Mouse (Mus musculus) stomach, embryonic 15.5 days (tissue): ENCODE results near the gene Glra3. TPM values are rescaled to one million over a fixed set of nuclear protein-coding genes. Genes with fewer than 3 reads are reported as not detected.
A peak's percentile ranks its signal among the peaks of the same experiment; 100 is the strongest.

Experiments
- ATAC-seq: fragments of 200-750 bp; cut with Nextera tagmentation; 2 replicates; pipeline ENCODE4 v1.8.0; 2017; ENCODE audit warnings: low read depth, moderate number of reproducible peaks, moderate TSS enrichment; ENCODE audit not compliant: insufficient read depth, low FRiP score
- H3K27ac ChIP-seq: fragments of 300-500 bp; sonication (generic); 2 replicates; pipeline ENCODE4 v1.5.1; 2015; ENCODE audit warnings: mild to moderate bottlenecking, inconsistent platforms
- H3K27me3 ChIP-seq: fragments of 300-500 bp; sonication (generic); replicated peaks from 2 replicates; pipeline ENCODE4 v1.6.1; 2015; ENCODE audit warnings: inconsistent platforms
- H3K36me3 ChIP-seq: fragments of 300-500 bp; sonication (generic); 2 replicates; pipeline ENCODE4 v1.6.1; 2015; ENCODE audit warnings: inconsistent platforms
- H3K4me1 ChIP-seq: fragments of 300-500 bp; sonication (generic); 2 replicates; pipeline ENCODE4 v1.6.1; 2015; ENCODE audit warnings: inconsistent platforms
- H3K4me2 ChIP-seq: fragments of 300-500 bp; sonication (generic); 2 replicates; pipeline ENCODE4 v1.6.1; 2015; ENCODE audit warnings: mild to moderate bottlenecking, inconsistent platforms
- H3K4me3 ChIP-seq: fragments of 300-500 bp; sonication (generic); replicated peaks from 2 replicates; pipeline ENCODE4 v1.5.1; 2015; ENCODE audit warnings: inconsistent platforms
- H3K9ac ChIP-seq: fragments of 300-500 bp; sonication (generic); 2 replicates; pipeline ENCODE4 v1.6.1; 2015; ENCODE audit warnings: inconsistent platforms
- H3K9me3 ChIP-seq: fragments of 300-500 bp; sonication (generic); 2 replicates; pipeline ENCODE4 v1.6.1; 2016; ENCODE audit warnings: inconsistent platforms
- WGBS: fragments of 180-500 bp; shearing (Covaris S2); methylation state at CpG from one replicate; pipeline ENCODE4 v1.1.7; 2015; 5-methylcytosine and 5-hydroxymethylcytosine counted together
- polyA plus RNA-seq: library from polyadenylated mRNA; unstranded; fragments of >200 nt; fragmentation: Nextera tagmentation; extraction: Ambion mirVana; gene quantifications from 2 replicates; pipeline ENCODE4 v1.2.1, GENCODE M21; 2015

Glra3 gene
- polyA plus RNA-seq = not detected in 2 replicates

GRCm38 (mm10) chr8:55939870-55940525, at the start of gene Glra3:
Gene Glra3, plus strand, starts transcription at chr8:55940460.
- Histone ChIP-seq H3K27ac (no peak within 1 kb of the TSS), H3K4me2 (peak within 1 kb of the TSS; percentile 28), H3K36me3 (no peaks in the 10 kb centered on the region), H3K4me3 (no peak within 1 kb of the TSS), H3K9ac (no peak within 1 kb of the TSS), H3K4me1 (no peaks in the 10 kb centered on the region), H3K9me3 (no peaks in the 10 kb centered on the region), H3K27me3 (no peaks in the 10 kb centered on the region)
- no peak for ATAC-seq
- 13% methylated on average over 11 of the region's 11 CpGs for WGBS

DNA sequence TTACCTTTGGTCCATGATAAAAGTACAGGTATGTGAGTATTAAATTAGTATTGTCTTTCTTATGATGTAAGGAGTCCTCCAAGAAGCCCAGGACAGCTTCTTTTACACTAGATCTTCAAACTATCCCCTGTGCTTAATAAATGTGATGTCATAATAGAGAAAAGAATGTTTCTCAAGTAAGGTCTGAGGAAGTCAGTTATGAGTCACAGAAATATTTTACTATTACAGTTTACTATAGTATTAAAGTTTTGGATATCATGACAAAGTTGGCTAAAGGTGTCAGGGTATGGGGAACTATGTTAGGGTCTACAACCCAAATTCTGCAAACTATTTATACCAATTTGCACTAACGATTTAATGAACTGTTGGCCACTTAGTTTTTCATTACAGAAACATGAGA, 33.4 kb upstream of the Glra3 start, which contains the start of gene Adam29:
Adam29 (minus strand) TSS at position 101 of the 400 bp plus-strand sequence.
- Histone ChIP-seq H3K4me3 (no peak within 1 kb of the TSS), H3K9ac (no peak within 1 kb of the TSS), H3K27me3 (no peaks in the 10 kb centered on the region), H3K27ac (no peak within 1 kb of the TSS), H3K4me1 (no peaks in the 10 kb centered on the region), H3K9me3 (no peaks in the 10 kb centered on the region), H3K4me2 (no peak within 1 kb of the TSS), H3K36me3 (no peaks in the 10 kb centered on the region)
- 84% methylated on average over 1 of the region's 1 CpGs for WGBS
- ATAC-seq = no peak

- Histone ChIP-seq H3K9me3 (no peaks in the 10 kb centered on the region), H3K4me1 (no peaks in the 10 kb centered on the region), H3K27ac (no peak overlapping the region), H3K9ac (no peak overlapping the region), H3K36me3 (no peaks in the 10 kb centered on the region), H3K4me2 (peak overlapping the region; percentile 28), H3K4me3 (no peak overlapping the region), H3K27me3 (no peaks in the 10 kb centered on the region)
- 2% methylated on average over 8 of the region's 8 CpGs for WGBS
- peak; percentile 53; the same call in 1 of the 2 replicates for ATAC-seq
Measured at GRCm38 (mm10) chr8:55940526-55940880, 243 bp downstream of the Glra3 start.

DNA sequence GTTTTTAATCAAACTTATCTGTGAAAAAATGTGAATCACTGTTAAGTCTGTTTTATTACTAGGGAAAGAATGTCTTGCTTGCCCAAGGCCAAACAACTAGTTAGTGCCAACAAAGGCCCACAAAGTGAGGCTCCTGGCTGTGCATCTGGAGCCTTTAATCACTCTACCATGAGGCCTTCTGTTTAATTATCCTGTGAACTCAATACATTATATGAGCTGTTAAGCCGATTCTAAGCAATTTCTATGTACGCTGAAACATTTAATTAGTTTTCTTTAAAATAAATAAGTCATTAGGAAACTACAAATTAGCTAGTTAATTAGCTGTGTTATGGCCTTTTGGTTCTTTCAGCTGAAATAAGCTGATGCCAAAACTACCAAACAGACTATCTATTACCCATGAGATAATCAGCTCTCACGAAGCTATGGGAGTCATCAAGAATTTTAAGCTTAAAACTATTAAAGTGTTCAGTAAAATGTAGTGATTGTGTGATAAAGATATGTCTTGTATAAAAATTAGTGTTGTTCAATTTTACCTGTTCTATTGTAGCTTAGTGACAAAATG, 24.6 kb downstream of the Glra3 start:
- ATAC-seq = no peak
- Histone ChIP-seq H3K9ac (no peak overlapping the region), H3K4me3 (no peak overlapping the region), H3K36me3 (no peaks in the 10 kb centered on the region), H3K9me3 (no peaks in the 10 kb centered on the region), H3K4me1 (no peaks in the 10 kb centered on the region), H3K27ac (no peak overlapping the region), H3K4me2 (no peak overlapping the region), H3K27me3 (no peaks in the 10 kb centered on the region)
- WGBS = 76% methylated on average over 3 of the region's 3 CpGs

- Histone ChIP-seq H3K4me1 (no peaks in the 10 kb centered on the region), H3K27me3 (no peaks in the 10 kb centered on the region), H3K9ac (no peak overlapping the region), H3K27ac (no peak overlapping the region), H3K36me3 (no peaks in the 10 kb centered on the region), H3K4me3 (no peak overlapping the region), H3K9me3 (no peaks in the 10 kb centered on the region), H3K4me2 (no peak overlapping the region)
- WGBS = 57% methylated on average over 3 of the region's 3 CpGs
- no peak for ATAC-seq
Measured at GRCm38 (mm10) chr8:55997859-55998258, 57.6 kb downstream of the Glra3 start.

DNA sequence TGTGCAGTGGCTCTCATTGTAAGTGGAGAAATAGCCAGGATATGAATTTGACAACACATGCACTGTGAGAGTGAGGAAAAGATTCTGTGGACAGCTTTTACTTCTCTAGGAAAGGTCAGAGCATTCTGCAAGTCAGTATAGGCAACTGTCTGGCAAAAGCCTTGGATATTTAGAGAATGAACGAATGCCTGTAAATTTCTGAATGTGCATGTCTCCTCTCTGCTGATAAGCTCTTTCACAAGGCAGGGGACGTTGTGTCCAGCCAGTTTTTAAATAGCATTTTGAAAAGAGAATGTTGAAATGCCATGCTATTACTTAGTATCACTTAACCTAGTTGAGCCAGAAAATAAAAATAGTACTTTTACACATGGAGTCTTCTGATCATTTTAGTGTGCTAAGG, 114.1 kb downstream of the Glra3 start:
- no peak overlapping the region for H3K4me2 ChIP-seq
- H3K4me1 ChIP-seq = no peaks in the 10 kb centered on the region
- H3K36me3 ChIP-seq = no peaks in the 10 kb centered on the region
- no peak overlapping the region for H3K9ac ChIP-seq
- 57% methylated on average over 2 of the region's 2 CpGs for WGBS
- no peak for ATAC-seq
- H3K27ac ChIP-seq = no peak overlapping the region
- no peak overlapping the region for H3K4me3 ChIP-seq
- no peaks in the 10 kb centered on the region for H3K9me3 ChIP-seq
- no peaks in the 10 kb centered on the region for H3K27me3 ChIP-seq

GRCm38 (mm10) chr8:56063081-56063480, 122.8 kb downstream of the Glra3 start:
- Histone ChIP-seq H3K9me3 (no peaks in the 10 kb centered on the region), H3K27me3 (no peaks in the 10 kb centered on the region), H3K27ac (no peak overlapping the region), H3K36me3 (no peaks in the 10 kb centered on the region), H3K9ac (no peak overlapping the region), H3K4me3 (no peak overlapping the region), H3K4me2 (no peak overlapping the region), H3K4me1 (no peaks in the 10 kb centered on the region)
- whole genome bisulfite sequencing = 20% methylated on average over 3 of the region's 3 CpGs
- no peak for ATAC-seq

- Histone ChIP-seq H3K36me3 (no peaks in the 10 kb centered on the region), H3K9ac (no peak overlapping the region), H3K27me3 (no peaks in the 10 kb centered on the region), H3K27ac (no peak overlapping the region), H3K4me1 (no peaks in the 10 kb centered on the region), H3K4me2 (no peak overlapping the region), H3K4me3 (no peak overlapping the region), H3K9me3 (no peaks in the 10 kb centered on the region)
- no peak for ATAC-seq
- WGBS = 43% methylated on average over 2 of the region's 2 CpGs
Measured at GRCm38 (mm10) chr8:56070486-56071254, 130.4 kb downstream of the Glra3 start.

GRCm38 (mm10) chr8:56083654-56084053, 143.4 kb downstream of the Glra3 start:
- Histone ChIP-seq H3K36me3 (no peaks in the 10 kb centered on the region), H3K4me1 (no peaks in the 10 kb centered on the region), H3K27me3 (no peaks in the 10 kb centered on the region), H3K4me3 (no peak overlapping the region), H3K27ac (no peak overlapping the region), H3K9ac (no peak overlapping the region), H3K9me3 (no peaks in the 10 kb centered on the region), H3K4me2 (no peak overlapping the region)
- no peak for ATAC-seq

DNA sequence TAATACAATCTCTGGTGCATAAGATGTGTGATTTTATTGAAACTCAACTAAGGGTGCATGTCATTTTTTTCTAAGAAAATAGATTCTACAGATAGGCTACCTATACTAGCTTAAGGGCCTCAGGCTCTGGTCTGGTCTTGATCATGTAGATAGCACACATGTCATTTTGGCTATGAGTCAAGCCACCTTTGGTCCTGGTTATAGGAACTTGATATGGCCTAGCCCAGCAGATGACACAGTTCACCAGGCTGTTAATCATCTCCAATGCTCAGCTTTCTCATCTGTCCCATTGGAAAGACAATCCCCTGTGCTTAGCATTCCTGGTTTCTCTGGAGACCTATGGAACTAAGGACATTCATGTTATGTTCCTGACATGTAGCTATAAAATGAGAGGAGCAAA, 154.1 kb downstream of the Glra3 start:
- no peak for ATAC-seq
- no peak overlapping the region for H3K4me2 ChIP-seq
- no peaks in the 10 kb centered on the region for H3K36me3 ChIP-seq
- H3K4me3 ChIP-seq = no peak overlapping the region
- no peaks in the 10 kb centered on the region for H3K27me3 ChIP-seq
- H3K27ac ChIP-seq = no peak overlapping the region
- no peaks in the 10 kb centered on the region for H3K4me1 ChIP-seq
- no peaks in the 10 kb centered on the region for H3K9me3 ChIP-seq
- H3K9ac ChIP-seq = no peak overlapping the region

DNA sequence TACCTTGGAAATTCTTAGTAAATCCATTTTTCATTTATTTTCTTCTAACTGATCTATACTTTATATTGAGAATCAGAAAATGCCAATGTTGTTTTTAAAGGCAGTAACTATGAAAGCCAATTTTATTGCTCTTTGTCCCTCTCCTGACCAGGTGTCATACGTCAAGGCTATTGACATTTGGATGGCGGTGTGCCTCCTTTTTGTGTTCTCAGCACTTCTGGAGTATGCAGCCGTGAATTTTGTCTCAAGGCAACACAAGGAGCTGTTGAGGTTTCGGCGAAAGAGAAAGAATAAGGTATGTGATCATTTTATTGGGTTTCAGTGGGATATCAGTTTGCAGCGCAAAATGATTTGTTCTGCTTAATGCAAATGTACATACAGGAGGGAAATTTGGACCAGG, 170.0 kb downstream of the Glra3 start:
- 76% methylated on average over 6 of the region's 6 CpGs for WGBS
- Histone ChIP-seq H3K4me1 (no peaks in the 10 kb centered on the region), H3K4me3 (no peak overlapping the region), H3K27ac (no peak overlapping the region), H3K9ac (no peak overlapping the region), H3K27me3 (no peaks in the 10 kb centered on the region), H3K36me3 (no peaks in the 10 kb centered on the region), H3K4me2 (no peak overlapping the region), H3K9me3 (no peaks in the 10 kb centered on the region)
- no peak for ATAC-seq

DNA sequence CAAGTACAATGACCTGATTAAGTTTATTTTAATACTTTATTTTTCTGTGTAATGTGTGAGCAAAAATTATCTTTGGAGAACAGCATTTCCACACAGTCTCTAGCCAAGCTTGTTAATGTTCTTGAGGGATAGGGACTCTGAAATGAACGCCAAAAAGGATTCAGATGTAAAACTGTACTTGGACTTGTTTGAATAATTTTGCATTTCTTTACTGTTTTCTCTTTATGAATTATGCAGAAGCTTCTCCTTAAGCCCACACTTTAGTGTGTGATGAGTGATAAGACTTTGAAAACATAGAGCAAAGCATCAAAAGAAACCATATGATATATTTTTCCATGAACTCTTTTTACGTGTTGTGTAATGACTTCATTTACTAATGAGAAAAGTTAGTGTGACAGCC, 189.1 kb downstream of the Glra3 start:
- ATAC-seq = no peak
- Histone ChIP-seq H3K9ac (no peak overlapping the region), H3K36me3 (no peaks in the 10 kb centered on the region), H3K9me3 (no peaks in the 10 kb centered on the region), H3K4me1 (no peaks in the 10 kb centered on the region), H3K27ac (no peak overlapping the region), H3K27me3 (no peaks in the 10 kb centered on the region), H3K4me2 (no peak overlapping the region), H3K4me3 (no peak overlapping the region)
- WGBS = 83% methylated on average over 2 of the region's 2 CpGs
